Mouse (Mus musculus): ENCODE data around the gene Ccdc63.

DNA sequence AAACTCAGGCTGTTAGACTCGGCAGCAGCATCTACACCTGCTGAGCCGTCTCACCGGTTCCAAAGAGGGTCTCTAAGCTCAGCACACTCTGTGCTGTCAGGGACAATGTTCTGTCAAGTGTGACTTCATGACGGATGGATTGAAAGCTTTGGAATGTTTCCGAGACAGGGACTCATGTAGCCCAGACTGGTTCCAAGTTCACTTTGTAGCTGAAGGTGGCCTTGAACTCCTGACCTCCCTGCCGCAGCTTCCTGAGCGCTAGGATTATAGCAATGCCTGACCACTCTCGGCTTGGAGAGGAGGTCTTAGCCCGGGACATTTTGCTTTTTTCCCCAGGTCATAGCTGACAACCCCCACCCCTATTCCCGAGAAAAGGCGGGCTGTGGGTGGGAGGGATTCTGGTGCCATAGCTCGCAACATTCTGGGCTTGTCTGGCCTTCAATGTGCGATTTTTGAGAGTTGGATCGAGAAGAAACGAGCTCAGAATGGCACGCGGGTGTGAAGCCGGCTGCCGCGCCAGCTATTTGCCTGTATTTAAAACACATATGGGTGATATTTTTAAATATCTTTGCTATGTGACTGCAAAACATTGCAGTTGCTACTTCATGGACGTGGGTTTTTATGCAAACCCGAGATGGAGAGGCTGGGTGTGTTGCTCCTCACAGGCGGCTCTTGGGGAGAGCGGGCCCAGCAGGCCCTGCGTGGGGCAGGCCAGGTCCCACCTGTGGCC, 77.3 kb downstream of the Ccdc63 start:
- no peak for TF ChIP-seq CTCF (IDR thresholded peaks at IDR 0.05; ENCODE audit: extremely low read depth, insufficient read depth, low read length)
- TF ChIP-seq POLR2A (IDR thresholded peaks at IDR 0.05; ENCODE audit: extremely low read depth, insufficient read depth, low read length), result no peak
